Mouse (Mus musculus): ENCODE results near the gene Notch3.

Gene Notch3

DNA sequence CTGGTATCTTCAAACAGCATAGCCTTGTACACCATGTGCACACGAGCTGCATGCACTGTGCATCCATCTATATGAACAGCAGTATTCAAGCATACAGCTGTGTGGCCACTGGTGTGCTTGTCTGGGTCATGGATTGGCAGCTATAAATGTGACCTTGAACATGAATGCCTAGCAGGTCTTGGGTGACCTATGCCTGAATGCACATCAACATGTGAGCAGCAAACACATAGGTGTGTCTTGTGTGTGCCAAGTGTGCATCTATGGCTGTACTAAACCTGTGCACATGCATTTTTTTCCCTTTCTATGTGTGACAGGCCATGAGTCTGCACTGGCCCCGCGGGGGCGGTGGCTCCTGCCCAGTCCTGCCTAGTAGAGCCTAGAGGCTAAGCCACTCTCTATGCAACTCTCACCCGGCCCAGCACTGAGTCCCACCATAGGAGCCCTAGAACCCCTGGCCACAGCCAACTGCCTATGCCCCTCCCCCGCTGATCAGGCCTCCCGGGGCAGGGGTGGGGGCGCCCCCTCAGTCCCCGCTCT lies 1.3 kb downstream of the Notch3 start:
- DNase-seq: no peak

DNA sequence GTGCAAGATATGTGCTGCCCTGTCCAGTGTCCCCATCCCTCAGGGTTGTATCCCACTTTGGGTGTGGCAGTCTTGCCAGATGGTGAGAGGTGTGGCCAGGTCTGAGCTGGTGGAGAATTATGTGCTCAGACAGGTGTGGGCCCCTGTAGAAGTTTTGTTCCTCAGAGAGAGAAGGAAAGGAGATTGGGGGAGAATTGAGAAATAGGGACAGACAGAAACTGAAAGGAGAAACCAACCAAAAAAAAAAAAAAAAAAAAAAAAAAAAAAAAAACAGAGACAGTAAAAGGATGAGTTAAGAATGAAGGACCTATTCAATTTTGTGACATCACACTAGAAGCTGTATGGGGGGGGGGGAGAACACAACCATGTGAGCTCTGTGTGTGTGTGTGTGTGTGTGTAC lies 1.9 kb downstream of the Notch3 start:
- no peak for DNase-seq

DNA sequence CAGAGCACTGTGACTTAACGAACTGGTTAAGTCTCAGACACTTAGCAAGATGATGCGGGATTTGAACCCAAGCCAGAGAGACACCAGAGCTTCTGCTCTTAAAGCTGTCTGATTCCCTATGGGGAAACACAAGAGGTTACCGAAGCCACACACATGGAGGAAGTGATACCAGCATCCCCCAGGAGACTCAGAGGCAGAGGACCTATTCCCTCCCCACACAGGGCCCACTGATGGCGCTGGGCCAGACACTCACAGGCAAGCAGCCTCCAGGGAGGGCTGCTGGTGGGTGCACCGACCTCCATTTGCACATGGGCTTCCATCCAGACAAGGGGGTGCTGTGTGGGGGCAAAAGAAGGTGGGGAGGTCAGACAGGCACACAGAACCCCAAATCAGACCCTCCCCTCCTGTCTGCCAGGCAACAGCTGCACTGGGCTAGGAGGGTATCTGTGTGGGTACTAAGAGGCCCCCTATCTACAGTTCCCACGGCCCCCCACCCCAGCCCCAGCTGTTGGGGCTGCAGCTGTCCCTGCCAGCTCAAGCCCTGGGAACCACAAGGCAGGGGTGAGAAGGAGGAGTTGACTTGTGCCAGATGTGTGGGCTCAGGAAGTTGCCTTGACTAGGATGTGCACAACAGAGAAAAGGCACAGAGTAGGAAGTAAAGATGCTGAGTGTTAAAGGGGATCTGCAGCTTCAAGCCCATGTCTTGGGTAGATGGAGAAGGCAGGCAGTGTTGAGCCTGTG lies 2.6 kb downstream of the Notch3 start:
- DNase-seq: peak; percentile 34

DNA sequence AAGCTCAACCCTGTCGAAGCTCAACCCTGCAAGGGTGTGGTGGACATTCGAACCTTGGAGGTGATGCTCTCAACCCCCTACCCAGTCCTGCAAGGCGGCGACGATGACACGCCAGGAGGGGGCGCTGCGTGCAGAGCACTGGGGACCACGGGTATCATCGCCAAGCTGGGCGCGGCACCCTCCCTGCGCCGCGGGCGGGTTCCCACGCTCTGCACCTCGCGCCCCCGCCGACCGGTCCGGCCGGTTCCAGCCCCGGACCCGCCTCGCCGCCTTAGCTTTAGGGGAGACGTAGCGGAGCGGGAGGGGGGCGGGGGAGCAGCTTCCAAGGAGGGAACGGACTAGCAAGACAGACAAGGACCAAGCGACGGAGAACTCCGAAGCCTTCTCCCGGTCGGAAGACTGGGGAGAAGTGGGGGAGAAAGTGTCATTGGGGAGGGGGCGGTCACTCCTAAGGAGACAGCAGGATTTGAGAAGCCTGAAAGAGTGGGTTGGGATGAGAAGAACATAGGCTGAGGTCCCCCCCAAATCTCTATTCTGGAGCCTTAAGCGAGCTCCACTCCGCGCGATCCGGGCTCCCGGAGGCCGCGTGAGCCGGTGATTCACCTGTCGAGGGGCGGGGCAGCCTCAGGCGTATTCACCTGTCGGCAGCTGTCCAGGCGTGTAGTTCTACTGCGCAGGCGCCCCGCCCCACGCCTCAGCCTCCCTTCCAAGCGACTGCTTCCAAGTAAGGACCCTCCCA lies 4.4 kb downstream of the Notch3 start:
- DNase-seq: peak; percentile 87

DNA sequence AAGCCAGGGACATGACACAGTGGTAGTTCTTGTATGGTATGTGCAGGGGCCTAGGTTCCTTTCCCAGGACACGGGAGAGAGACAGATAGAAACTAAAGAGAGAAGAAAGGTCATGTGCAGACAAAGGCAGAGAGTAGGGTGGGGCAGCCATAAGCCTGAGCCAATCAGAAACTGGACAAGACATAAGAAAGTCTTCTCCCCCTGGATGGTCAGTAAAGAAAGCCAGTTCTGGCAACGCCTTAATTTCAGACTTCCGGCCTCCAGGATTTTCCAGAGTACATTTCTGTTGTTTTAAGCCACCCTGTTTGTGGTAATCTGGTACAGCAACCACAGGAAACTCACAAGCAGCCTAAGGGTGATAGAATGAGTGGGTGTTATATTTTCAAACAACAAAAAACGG lies 5.8 kb downstream of the Notch3 start:
- DNase-seq: no peak

DNA sequence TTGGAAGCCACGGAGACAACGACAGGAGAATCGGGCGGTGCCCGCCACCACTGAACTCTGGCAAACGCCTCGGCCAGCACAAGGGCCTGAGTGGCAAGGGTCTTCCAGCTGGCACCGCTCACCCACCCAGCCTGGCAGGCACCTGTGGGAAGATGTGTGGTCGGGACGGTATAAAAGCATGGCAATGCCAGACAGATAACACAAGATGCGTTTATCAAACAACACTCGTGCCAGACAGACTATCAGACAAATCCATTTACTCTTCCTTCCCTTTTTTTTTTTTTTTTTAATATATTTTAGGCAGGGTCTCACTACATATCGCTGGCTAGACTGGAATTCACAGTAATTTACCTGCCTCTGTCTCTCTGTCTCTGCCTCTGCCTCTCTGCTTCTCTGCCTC lies 7.8 kb downstream of the Notch3 start:
- no peak for DNase-seq

DNA sequence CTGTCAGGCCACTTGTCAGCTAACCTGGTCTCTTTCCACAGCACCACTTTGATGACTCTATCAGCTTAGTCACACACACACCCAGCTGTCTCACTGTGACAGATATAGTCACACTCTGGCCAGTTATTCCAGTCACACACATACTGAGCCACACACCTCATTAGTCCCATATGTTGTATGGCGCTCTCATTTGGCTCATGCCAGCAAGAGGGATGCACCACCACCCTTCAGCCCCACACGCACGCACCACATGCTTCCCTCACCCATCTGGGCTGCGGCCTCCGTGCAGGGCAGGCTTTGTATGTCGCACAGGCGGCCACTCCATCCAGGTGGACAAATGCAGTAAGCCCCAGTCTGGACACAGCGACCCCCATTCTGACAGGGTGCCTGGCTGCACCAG lies 19.9 kb downstream of the Notch3 start:
- DNase-seq: no peak

DNA sequence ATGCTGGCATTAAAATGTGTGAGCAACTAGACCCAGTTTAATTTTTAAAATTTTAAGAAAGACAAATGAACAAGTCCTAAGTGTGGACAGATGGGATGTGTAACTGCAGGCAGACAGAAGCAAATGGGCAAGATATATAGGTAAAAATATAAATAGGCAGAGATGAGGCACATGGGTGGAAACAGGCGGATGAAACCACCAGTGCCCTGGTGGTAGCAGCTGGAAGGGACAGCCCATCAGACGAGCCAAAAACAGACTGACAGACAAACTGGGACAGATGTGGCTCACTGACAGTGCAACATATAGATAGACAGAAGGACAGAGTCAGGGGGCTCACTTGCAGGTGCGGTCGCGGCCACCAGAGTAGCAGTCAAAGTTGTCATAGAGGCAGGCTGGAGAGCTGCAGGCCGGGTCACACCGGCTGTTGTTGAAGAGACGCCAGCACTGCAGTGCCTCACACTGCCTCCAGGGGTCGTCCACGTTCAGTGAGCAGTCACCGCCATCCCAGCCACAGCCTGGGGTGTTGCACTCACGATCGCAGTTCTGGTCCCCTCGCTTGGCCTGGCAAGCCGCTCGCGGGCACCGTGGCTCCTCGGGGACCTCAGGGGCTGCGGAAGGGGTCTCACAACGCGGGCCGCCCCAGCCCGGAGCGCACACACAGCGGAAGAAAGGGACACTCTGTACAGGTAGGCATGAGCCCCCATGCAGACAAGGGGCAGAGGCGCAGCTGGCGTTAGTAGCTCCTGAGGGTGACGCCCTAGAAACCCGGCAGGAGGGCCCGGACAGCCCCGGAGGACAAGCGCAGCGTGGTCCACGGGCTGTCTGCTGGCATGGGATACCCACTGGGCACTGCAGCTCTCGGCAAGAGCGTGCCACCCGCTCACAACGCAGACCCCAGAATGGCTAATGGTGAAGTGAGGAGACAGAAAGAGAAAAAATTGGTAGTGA lies 23.5 kb downstream of the Notch3 start:
- peak; percentile 92 for DNase-seq

DNA sequence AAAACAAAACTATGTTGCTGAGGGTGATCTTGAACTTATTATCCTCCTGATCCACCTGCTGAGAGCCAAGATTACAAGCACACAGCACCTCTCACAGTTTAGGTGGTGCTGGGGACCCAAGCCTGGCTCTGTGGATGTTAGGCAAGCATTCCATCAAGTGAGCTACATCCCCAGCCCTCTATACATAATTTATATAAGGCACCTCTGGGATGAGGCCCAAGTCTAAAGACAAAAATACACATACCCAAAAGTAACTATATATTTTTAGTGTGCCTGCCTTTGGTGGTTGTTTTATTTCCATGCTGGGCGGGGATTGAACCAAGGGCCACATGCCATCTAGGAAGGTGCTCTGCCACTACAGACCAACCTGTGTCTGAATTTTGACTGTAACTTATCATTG lies 24.4 kb downstream of the Notch3 start:
- DNase-seq: no peak

DNA sequence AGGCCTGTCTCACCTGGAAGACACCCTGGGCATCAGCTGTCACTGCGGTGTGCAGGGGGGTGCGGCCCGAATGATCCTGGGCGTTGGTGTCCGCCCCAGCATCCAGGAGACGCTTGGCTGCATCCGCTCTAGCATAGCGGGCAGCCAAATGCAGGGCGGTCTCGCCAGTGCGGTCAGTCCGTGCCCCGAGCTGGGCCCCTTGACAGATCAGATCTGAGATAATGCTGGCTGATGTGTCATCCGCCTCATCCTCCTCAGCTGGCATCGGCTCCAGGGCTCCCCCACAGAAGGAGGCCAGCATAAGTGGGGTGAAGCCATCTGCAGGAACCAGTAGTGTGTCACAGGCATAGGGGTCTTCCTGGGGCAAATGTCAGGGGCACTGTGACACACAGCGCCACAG lies 33.3 kb downstream of the Notch3 start:
- no peak for DNase-seq

DNA sequence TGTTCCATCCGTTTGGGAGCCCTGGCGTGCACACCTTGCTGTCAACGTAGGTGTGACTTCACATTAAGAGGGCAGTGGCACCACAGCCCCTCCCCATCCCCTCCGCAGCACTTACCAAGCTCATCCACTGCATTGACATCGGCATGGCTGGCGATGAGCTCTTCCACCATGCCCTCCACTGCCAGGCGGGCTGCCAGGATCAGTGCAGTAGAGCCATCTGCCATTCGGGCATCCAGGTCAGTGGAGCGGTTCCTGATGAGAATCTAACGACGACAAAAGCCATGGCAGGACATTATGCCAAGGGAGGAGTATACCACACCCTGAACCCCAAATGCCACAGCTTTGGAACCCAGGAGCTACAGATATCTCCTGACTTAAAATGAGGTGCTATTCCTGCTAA lies 34.6 kb downstream of the Notch3 start:
- no peak for DNase-seq

DNA sequence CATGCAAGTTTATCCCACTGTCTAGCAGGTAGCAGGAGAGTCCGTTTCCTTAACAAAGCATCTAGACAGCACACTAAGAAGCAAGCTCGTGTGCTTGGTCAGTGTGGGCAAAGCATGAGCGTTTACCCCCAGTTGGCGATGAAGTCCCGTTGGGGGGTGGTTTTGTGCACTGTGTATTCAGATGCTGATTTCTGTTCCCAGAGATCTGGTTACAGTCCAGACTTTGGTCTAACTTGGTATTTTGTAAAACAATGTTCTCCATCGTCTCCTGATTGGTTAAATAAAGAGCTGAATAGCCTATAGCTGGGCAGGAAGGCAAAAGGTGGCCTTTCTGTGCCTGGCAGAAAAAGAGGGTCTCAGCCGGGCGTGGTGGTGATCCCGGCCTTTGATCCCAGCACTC lies 36.1 kb downstream of the Notch3 start:
- no peak for DNase-seq

DNA sequence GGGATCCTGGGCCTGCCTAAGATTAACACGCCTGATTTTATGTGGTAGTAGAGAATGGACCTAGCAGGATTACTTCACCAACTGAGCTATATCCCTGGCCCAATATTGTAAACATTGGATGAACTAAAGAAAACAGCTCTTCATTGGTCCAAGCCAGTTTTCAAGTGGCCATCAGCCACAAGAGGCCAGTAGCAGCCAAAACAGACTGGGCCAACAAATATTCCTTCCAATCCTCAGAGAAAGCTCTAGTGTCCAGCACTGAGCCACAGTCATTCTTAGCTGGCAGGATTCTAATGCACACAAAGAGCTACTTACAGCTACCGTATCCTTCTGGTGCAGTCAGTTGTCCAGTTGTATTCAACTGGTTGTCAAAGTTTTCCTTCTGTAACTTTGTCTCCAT lies 39.5 kb downstream of the Notch3 start:
- DNase-seq: peak; percentile 33

DNA sequence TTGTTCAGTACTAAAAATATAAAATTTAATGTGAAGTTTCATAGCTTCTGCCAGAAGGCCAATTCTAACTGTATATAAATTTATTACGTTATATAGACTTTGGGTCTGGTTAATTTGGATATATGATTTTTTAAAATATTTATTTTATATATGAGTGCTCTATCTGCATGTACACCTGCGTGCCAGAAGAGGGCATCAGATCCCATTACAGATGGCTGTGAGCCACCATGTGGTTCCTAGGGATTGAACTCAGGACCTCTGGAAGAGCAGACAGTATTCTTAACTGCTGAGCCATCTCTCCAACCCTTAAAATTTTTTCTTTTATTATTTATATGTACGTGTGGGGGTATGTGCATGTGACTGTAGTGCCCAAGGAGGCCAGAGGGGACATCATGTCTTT lies 41.2 kb downstream of the Notch3 start:
- no peak for DNase-seq

DNA sequence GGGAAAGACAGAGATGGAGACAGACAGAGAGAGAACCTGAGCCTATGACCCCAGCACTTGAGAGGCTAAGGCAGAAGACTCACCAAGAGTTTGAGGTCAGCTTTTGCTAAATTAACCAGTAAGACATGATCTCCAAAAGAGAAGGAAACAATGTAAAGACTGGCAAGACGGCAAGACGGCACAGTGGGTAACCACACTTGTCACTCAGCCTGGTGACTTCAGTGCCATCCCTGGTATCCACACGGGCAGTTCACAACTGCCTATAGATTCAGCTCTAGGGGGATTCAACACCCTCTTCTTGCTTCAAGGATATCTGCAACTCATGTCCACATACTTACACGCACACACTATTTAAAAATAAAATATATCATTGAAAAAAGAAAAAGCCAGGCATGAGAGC lies 43.1 kb downstream of the Notch3 start:
- DNase-seq: no peak

DNA sequence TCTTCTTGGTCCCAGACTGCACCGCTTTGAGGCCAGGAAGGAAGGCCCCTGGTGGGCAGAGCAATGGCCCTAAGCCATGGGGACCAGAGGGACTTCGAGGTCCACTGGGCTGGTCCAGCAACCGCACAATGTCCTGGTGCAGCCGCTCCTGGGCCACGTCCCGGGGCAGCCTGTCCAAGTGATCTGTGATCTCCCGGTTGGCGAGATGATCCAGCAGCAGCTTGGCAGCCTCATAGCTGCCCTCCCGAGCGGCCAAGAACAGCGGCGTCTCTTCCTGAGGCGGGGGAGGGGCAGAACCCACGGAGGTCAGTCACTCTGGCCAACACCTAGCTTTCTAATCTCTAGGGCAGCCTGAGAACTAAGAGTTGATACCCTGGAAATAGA lies 44.1 kb downstream of the Notch3 start:
- DNase-seq: peak; percentile 34

DNA sequence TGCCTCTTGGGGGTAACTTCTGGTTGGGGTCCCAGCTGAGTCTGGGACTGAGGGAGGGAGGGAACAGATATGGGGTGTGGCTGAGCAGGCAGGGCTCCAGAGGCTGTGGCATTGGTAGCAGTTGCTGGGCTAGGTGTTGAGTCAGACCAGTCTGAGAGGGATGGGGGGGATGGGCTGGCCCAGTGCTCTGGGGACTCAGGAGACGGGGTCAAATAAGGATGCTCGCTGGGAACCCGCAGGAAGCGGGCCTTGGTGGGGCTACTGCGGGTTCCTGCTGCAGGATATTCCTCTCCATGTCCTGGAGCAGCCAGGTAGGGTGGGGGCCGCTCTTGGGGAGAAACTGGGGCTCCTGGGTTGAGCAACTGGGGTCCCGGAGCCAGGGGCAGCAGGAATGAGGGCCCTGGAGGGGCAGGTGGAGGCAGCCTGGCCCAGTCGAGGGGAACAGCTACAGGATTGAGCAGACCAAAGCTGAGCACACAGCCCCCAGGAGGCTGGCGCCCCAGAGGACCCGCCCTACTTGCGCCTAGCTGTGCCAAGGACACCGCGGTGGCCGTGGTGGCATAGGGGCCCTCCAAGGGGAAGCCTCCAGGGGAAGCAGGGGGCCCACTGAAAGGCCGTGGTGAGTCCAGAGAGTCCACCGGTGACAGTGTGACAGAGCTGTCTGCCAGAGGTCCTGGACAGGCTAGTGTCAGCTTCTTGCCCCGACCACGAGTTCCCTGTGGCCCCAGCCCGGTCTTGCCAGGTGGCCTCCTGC lies 44.6 kb downstream of the Notch3 start:
- DNase-seq: no peak

DNA sequence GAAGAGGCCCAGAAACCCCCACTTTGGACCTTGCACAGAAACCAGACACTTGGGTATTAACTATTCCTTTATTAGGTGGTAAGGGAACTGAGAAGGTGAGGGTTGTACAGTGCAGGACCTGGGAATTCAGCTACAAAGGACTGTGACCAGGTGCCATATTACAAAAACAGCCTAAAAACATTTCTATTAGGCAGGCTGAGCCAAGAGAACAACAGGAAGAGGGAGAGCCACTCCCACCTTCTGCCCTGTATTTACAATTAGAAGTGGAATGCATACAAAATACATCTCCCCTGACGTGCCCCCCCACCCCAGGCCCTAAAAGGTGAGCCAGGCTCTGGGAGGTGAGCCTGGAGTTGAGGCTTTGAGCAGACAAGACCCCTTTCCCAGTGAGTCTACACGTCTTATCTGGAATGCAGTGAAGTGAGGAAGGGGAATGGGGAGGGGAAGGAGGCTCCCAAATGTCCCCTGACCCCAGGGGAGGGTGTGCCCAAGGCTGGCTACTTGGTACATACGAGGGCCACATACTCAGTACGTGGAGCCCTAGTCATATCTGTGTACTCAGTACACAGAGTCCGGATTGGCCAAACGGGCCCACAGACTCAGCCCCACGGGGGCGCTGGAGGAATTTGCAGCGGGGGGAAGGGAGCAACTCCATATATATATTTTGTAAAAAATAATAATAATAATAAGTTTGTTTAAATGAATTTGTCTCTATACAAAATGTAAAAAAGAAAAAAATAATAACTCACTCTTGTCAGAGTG lies 45.7 kb downstream of the Notch3 start:
- no peak for DNase-seq

DNA sequence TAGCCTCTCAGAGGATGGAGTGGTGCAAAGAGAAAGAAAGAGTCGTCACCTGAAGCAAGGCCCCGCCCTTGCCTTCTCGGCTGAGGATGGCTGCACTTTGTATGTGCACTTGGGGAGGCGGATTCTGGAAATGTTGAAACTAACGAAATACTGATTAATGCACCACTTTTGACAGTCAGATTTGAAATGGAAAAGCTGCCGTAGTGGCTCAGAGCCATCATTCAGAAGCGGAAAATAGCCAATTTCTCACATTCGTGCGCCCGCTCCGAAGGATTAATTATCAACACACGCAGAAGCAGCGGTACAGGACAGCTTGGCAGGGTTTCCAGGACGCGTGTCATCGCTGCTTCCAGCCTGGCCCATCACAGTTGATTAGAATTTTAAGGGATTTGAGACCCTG lies 47.5 kb downstream of the Notch3 start:
- DNase-seq: peak; percentile 51

DNA sequence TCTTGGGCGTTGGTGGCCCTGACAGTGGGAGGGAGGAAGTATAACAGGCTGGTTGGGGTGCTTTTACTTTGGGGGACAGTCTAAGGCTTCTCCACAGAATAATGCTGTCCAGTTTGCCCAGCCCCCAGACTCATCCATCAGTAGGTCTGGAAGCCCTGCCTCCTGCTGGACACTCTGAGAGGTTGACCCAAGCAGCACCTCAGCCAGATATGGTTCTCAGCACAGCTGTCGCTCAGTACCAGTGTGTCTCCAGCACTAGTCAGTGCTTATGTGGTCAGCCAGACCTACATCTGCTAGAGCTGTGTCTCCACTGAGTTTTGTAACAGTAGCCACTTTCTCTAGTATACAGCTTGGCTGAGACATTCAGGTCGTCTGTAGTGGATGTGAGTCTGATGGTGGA lies 48.2 kb downstream of the Notch3 start:
- DNase-seq: no peak

DNA sequence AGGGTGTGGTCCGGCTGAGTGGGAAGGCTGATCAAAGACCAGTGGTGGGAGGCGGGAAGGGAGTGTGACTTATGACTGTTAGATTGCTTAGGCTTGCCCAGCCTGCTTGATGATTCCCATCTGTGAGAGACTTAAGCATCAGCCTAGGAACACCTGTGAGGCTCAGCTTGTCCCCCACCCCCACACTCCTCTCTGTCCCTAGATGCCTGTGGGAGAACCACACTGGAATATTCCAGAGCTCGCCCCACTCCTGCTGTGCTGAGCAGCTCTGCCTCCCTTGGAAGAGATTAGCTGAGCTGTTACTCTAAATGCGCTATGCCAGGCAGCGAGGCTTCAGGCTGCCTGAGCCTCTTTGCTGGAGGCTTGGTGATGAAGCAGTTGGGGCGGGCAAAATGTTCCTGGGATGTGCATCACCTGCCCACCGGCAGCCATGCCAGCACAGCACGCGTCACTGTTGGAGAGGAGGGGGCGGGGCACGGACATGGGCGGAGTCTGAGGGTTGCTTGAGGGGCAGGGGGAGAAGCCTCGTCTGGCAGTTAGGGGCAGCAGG lies 48.7 kb downstream of the Notch3 start:
- DNase-seq: peak; percentile 42

Measured in lung, postnatal 36 days (tissue).